Mouse (Mus musculus): ENCODE measurements around the gene Plekhg5. TPM values are rescaled to one million over a fixed set of nuclear protein-coding genes. Genes with fewer than 3 reads are reported as not detected.

Plekhg5 gene
- 2.5 and 3.6 TPM in 2 replicates for total RNA-seq (2023)

GRCm38 (mm10) chr4:152072121-152072601 is at the start of gene Plekhg5:
Gene Plekhg5 (plus strand): TSS chr4:152072498.

GRCm38 (mm10) chr4:152027524-152027923 is 44.8 kb upstream of the Plekhg5 start, which contains the start of gene Zbtb48:
Gene Zbtb48 (minus strand): TSS chr4:152027671.

GRCm38 (mm10) chr4:152038225-152038984 is 33.9 kb upstream of the Plekhg5 start, which contains the start of gene Tas1r1:
Gene Tas1r1 (minus strand): TSS chr4:152038568.

GRCm38 (mm10) chr4:152038985-152039830 is 33.1 kb upstream of the Plekhg5 start, which contains the start of gene Nol9:
Gene Nol9 (plus strand): TSS chr4:152039321.

GRCm38 (mm10) chr4:152115921-152116612 is 43.8 kb downstream of the Plekhg5 start, which contains the start of gene Tnfrsf25:
Gene Tnfrsf25 (plus strand): TSS chr4:152115934.

GRCm38 (mm10) chr4:152151966-152152544 is 79.8 kb downstream of the Plekhg5 start, which contains the start of gene Espn:
Gene Espn (minus strand): TSS chr4:152152371.

GRCm38 (mm10) chr4:152158585-152159284 is 86.4 kb downstream of the Plekhg5 start, which contains the start of gene Hes2:
Gene Hes2 (plus strand): TSS chr4:152158867.

Other genes starting within 250 kb of the Plekhg5 start
- gene Camta1, start 210.6 kb upstream of the Plekhg5 start, total RNA-seq (2023), result 20.1 and 23.2 TPM in 2 replicates
- 18.0 and 22.3 TPM in 2 replicates for gene Dnajc11, start 138.8 kb upstream of the Plekhg5 start, total RNA-seq (2023)
- gene Thap3, start 83.5 kb upstream of the Plekhg5 start, total RNA-seq (2023), result 13.5 and 16.7 TPM in 2 replicates
- 4.0 and 5.2 TPM in 2 replicates for gene Phf13, start 76.2 kb upstream of the Plekhg5 start, total RNA-seq (2023)
- 9.0 and 12.1 TPM in 2 replicates for gene Klhl21, start 63.7 kb upstream of the Plekhg5 start, total RNA-seq (2023)
- gene Zbtb48, start 44.8 kb upstream of the Plekhg5 start, total RNA-seq (2023), result 10.2 and 11.7 TPM in 2 replicates
- 0.18 and 0.54 TPM in 2 replicates for gene Tas1r1, start 33.9 kb upstream of the Plekhg5 start, total RNA-seq (2023)
- gene Nol9, start 33.2 kb upstream of the Plekhg5 start, total RNA-seq (2023), result 10.0 and 13.9 TPM in 2 replicates
- gene Tnfrsf25, start 43.4 kb downstream of the Plekhg5 start, total RNA-seq (2023), result not detected in 2 replicates
- 0.32 and 0.43 TPM in 2 replicates for gene Espn, start 79.9 kb downstream of the Plekhg5 start, total RNA-seq (2023)
- gene Hes2, start 86.4 kb downstream of the Plekhg5 start, total RNA-seq (2023), result not detected in 2 replicates
- 25.5 and 29.0 TPM in 2 replicates for gene Acot7, start 105.6 kb downstream of the Plekhg5 start, total RNA-seq (2023)
- gene Gpr153, start 201.7 kb downstream of the Plekhg5 start, total RNA-seq (2023), result 0.64 and 0.66 TPM in 2 replicates
- gene Hes3, start 219.2 kb downstream of the Plekhg5 start, total RNA-seq (2023), result not detected in 2 replicates
- gene Icmt, start 224.7 kb downstream of the Plekhg5 start, total RNA-seq (2023), result 12.9 and 14.9 TPM in 2 replicates
- gene Rnf207, start 246.5 kb downstream of the Plekhg5 start, total RNA-seq (2023), result not detected in 2 replicates